Mouse (Mus musculus) midbrain, embryonic 12.5 days (tissue): Measurements from ENCODE around the gene Zfp462. TPM values are rescaled to one million over a fixed set of nuclear protein-coding genes. Genes with fewer than 3 reads are reported as not detected.
"Not testable (repeated sequence)": the region's sequence is repeated elsewhere in the genome, so short reads cannot be mapped to it uniquely, and the experiment has no call there.

Experiments used
- ATAC-seq: fragments of 200-750 bp; cut with Nextera tagmentation; 2 replicates; pipeline ENCODE4 v1.8.0; 2017; ENCODE audit warnings: low read depth, moderate TSS enrichment, moderate library complexity; ENCODE audit not compliant: low FRiP score
- H3K27ac ChIP-seq: fragments of 300-500 bp; sonication (generic); replicated peaks from 2 replicates; pipeline ENCODE4 v1.5.1; 2016; ENCODE audit warnings: mild to moderate bottlenecking
- H3K27me3 ChIP-seq: fragments of 300-500 bp; sonication (generic); 2 replicates; pipeline ENCODE4 v1.6.1; 2016; ENCODE audit warnings: mild to moderate bottlenecking
- H3K36me3 ChIP-seq: fragments of 300-500 bp; sonication (generic); 2 replicates; pipeline ENCODE4 v1.6.1; 2016
- H3K4me1 ChIP-seq: fragments of 300-500 bp; sonication (generic); 2 replicates; pipeline ENCODE4 v1.6.1; 2016
- H3K4me2 ChIP-seq: fragments of 300-500 bp; sonication (generic); replicated peaks from 2 replicates; pipeline ENCODE4 v1.6.1; 2016; ENCODE audit warnings: mild to moderate bottlenecking, moderate library complexity
- H3K4me3 ChIP-seq: fragments of 300-500 bp; sonication (generic); 2 replicates; pipeline ENCODE4 v1.5.1; 2016; ENCODE audit warnings: mild to moderate bottlenecking
- H3K9ac ChIP-seq: fragments of 300-500 bp; sonication (generic); replicated peaks from 2 replicates; pipeline ENCODE4 v1.6.1; 2016; ENCODE audit warnings: mild to moderate bottlenecking, moderate library complexity
- H3K9me3 ChIP-seq: fragments of 300-500 bp; sonication (generic); 2 replicates; pipeline ENCODE4 v1.6.1; 2016; ENCODE audit warnings: mild to moderate bottlenecking
- WGBS: fragments of 180-500 bp; shearing (Covaris S2); methylation state at CpG from one replicate; pipeline ENCODE4 v1.1.7; 2016; 5-methylcytosine and 5-hydroxymethylcytosine counted together
- polyA plus RNA-seq: library from polyadenylated mRNA; unstranded; fragments of >200 nt; fragmentation: Nextera tagmentation; extraction: Ambion mirVana; gene quantifications from 2 replicates; pipeline ENCODE4 v1.2.1, GENCODE M21; 2016

The Zfp462 gene
- polyA plus RNA-seq, 1 experiment from 2014 or later: 20.2 TPM

DNA sequence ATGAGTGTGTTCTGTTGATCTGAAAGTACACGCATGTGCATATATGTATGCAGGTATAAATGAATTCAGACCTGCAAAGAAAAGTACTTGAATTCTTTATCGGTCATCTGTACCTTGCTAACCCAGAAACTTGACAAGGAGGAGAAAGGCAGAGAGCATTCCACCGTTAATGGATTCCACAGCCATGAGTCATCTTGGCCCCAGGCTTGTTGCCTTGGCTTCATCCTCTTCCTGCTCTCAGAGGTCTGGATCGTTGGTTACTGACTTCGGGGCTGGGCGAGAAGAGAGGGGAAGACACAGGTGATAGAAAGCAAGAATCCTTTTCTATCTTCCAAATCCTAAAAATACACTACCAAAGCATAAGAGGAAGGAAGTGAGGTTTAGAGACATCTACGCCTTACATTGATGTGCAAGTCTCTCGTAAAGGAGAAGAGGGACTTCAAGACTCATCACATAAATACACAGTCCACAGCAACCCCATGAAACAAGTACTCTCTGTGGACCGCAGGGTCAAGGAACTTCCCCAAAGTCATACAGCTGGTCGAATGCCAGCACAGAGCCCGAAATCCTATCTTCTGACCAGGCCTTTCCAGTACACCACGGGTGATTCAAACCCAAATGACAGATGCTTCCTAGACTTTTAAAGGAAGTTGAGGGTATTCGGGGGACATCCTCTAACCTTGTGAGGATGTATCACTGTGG, 35.1 kb downstream of the Zfp462 start:
- Histone ChIP-seq H3K36me3 (peaks cover 30% of the 10 kb centered on the region), H3K27me3 (no peaks in the 10 kb centered on the region)
- ATAC-seq: no peak

GRCm38 (mm10) chr4:54984502-54984901, 39.7 kb downstream of the Zfp462 start:
- H3K4me3 ChIP-seq: no peak overlapping the region

More for the DNA sequence above, 35.1 kb downstream of the Zfp462 start:
- 88% methylated on average over 13 of the region's 13 CpGs for WGBS
- H3K9me3 ChIP-seq: no peaks in the 10 kb centered on the region
- H3K9ac ChIP-seq: no peak overlapping the region
- H3K4me2 ChIP-seq: no peak overlapping the region
- peaks cover 9% of the 10 kb centered on the region for H3K4me1 ChIP-seq
- no peak overlapping the region for H3K27ac ChIP-seq
- no peak overlapping the region for H3K4me3 ChIP-seq

DNA sequence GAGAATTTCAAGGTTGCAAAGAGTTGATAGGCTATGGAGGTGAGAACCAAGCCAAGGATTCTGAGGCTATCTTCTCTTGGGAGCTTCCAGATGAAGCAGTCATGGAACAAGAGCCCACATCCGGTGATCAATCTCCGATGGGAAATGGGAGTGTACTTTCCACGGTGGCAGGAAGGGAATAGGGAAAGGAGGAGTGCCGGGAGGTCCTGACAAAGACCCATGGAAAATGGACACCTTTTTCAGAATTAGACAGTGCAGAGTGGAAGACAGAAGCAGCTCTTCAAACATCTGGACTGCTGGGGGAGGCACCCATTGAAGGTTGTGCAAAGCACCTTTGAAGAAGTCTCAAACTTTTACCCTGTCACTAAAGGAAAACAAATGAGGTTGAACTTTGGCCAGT, 41.8 kb downstream of the Zfp462 start:
- Histone ChIP-seq H3K4me2 (no peak overlapping the region), H3K4me1 (0 out of 2 replicates have a peak, but pooled peaks cover 9% of the 10 kb centered on the region), H3K9ac (no peak overlapping the region), H3K9me3 (no peaks in the 10 kb centered on the region), H3K27ac (no peak overlapping the region), H3K27me3 (no peaks in the 10 kb centered on the region), H3K4me3 (no peak overlapping the region), H3K36me3 (peaks cover 36% of the 10 kb centered on the region)
- 96% methylated on average over 4 of the region's 4 CpGs for WGBS
- no peak for ATAC-seq

More at GRCm38 (mm10) chr4:54984502-54984901, 39.7 kb downstream of the Zfp462 start:
- H3K9me3 ChIP-seq: no peaks in the 10 kb centered on the region
- H3K27ac ChIP-seq: no peak overlapping the region
- no peaks in the 10 kb centered on the region for H3K27me3 ChIP-seq
- H3K36me3 ChIP-seq: peaks cover 47% of the 10 kb centered on the region
- no peak overlapping the region for H3K4me2 ChIP-seq
- H3K4me1 ChIP-seq: 0 out of 2 replicates have a peak, but pooled peaks cover 13% of the 10 kb centered on the region
- 94% methylated on average over 2 of the region's 2 CpGs for WGBS
- ATAC-seq: no peak
- H3K9ac ChIP-seq: no peak overlapping the region

- H3K27ac ChIP-seq: no peak overlapping the region
- no peak overlapping the region for H3K9ac ChIP-seq
- H3K36me3 ChIP-seq: peaks cover 38% of the 10 kb centered on the region
- no peaks in the 10 kb centered on the region for H3K9me3 ChIP-seq
- H3K4me2 ChIP-seq: no peak overlapping the region
- no peak for ATAC-seq
- 0 out of 2 replicates have a peak, but pooled peaks cover 9% of the 10 kb centered on the region for H3K4me1 ChIP-seq
- H3K4me3 ChIP-seq: no peak overlapping the region
- WGBS: 50% methylated on average over 3 of the region's 3 CpGs
- H3K27me3 ChIP-seq: no peaks in the 10 kb centered on the region
These were observed 42.4 kb downstream of the Zfp462 start for GRCm38 (mm10) chr4:54987256-54987655.

- Histone ChIP-seq H3K27ac (no peak overlapping the region), H3K9ac (no peak overlapping the region), H3K4me1 (0 out of 2 replicates have a peak, but pooled peaks cover 9% of the 10 kb centered on the region), H3K36me3 (peaks cover 34% of the 10 kb centered on the region), H3K4me3 (no peak overlapping the region), H3K27me3 (no peaks in the 10 kb centered on the region), H3K4me2 (no peak overlapping the region), H3K9me3 (no peaks in the 10 kb centered on the region)
- 92% methylated on average over 1 of the region's 1 CpGs for WGBS
- ATAC-seq: no peak
These were observed 43.1 kb downstream of the Zfp462 start for GRCm38 (mm10) chr4:54987926-54988325.

GRCm38 (mm10) chr4:54991973-54992372, 47.1 kb downstream of the Zfp462 start:
- Histone ChIP-seq H3K4me1 (0 out of 2 replicates have a peak, but pooled peaks cover 8% of the 10 kb centered on the region), H3K4me2 (no peak overlapping the region), H3K9me3 (no peaks in the 10 kb centered on the region), H3K4me3 (no peak overlapping the region), H3K27me3 (no peaks in the 10 kb centered on the region), H3K27ac (no peak overlapping the region), H3K9ac (no peak overlapping the region), H3K36me3 (peaks cover 29% of the 10 kb centered on the region)
- WGBS: 76% methylated on average over 5 of the region's 5 CpGs
- ATAC-seq: no peak

DNA sequence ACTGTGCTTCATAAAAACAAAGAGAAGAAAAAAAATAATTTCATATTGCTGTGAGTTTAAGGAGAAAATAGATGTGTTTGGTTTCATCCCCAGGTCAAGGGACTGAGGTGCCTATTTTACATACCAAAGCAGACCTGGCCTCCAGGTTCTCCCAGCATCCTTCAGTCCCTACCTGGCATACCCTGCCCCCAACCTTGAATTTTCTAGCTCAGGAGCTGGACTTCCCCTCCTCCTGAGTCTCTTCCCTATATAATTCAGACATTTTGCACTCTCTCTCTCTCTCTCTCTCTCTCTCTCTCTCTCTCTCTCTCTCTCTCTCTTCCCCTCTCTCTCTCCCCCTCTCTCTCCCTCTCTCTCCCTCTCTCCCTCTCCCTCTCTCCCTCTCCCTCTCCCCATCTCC, 48.2 kb downstream of the Zfp462 start:
- H3K27ac ChIP-seq, H3K4me3 ChIP-seq, H3K4me2 ChIP-seq, ATAC-seq, H3K27me3 ChIP-seq, H3K9me3 ChIP-seq, H3K4me1 ChIP-seq, H3K9ac ChIP-seq: not testable (repeated sequence)
- H3K36me3 ChIP-seq: peaks cover 28% of the 10 kb centered on the region

DNA sequence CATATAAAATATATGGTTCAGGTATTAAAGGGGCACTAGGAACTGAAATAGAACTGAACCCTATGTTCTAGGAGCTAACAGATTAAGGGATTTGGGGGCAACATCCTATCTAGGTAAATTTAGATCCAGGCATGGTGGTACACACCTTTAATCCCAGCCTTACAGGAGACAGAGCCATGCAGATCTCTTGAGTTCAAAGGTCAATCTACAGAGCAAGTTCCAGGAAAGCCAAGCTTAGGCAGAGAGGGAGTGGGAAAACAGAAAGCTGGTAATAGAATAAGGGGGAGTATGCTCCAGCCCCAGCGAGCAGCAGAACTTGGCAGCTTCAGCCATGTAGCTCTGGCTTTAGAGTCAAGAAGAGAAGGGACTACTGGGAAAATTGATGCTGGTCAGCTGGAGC, 50.4 kb downstream of the Zfp462 start:
- ATAC-seq: no peak
- Histone ChIP-seq H3K4me3 (no peak overlapping the region), H3K36me3 (peaks cover 28% of the 10 kb centered on the region), H3K27ac (no peak overlapping the region), H3K9ac (no peak overlapping the region), H3K9me3 (no peaks in the 10 kb centered on the region), H3K4me2 (no peak overlapping the region), H3K4me1 (no peaks in the 10 kb centered on the region; the same call in 1 of the 2 replicates), H3K27me3 (no peaks in the 10 kb centered on the region)
- WGBS: 85% methylated on average over 1 of the region's 1 CpGs

DNA sequence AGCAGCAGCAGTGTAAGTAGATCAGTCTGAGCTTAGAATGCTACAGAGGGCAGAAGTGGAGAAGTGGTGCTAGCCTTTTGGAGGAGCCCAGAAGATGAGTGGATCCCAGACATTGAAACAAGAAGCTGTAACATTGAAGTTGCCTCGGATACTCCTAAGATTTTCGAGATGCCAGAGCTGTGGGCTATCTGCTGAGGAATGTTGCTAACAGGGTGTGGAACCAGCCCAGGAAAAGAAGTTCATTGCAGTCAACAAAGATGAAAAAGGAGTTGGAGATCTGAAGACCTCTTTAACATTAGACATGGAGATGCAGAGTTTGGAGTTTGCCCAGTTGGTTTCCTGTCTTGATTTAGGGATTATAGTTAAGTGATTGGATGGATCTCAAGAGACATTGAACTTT, 51.2 kb downstream of the Zfp462 start:
- Histone ChIP-seq H3K4me2 (no peak overlapping the region), H3K4me3 (no peak overlapping the region), H3K9me3 (no peaks in the 10 kb centered on the region), H3K9ac (no peak overlapping the region), H3K36me3 (peaks cover 28% of the 10 kb centered on the region), H3K27me3 (no peaks in the 10 kb centered on the region), H3K27ac (no peak overlapping the region), H3K4me1 (peaks cover 5% of the 10 kb centered on the region; the same call in 1 of the 2 replicates)
- 90% methylated on average over 2 of the region's 2 CpGs for WGBS
- ATAC-seq: no peak

- H3K4me2 ChIP-seq: no peak overlapping the region
- no peak overlapping the region for H3K27ac ChIP-seq
- peaks cover 17% of the 10 kb centered on the region for H3K4me1 ChIP-seq
- 84% methylated on average over 9 of the region's 9 CpGs for WGBS
- H3K4me3 ChIP-seq: no peak overlapping the region
- ATAC-seq: no peak
- H3K9ac ChIP-seq: no peak overlapping the region
- no peaks in the 10 kb centered on the region for H3K9me3 ChIP-seq
- no peaks in the 10 kb centered on the region for H3K27me3 ChIP-seq
- H3K36me3 ChIP-seq: peaks cover 32% of the 10 kb centered on the region
These were observed 53.4 kb downstream of the Zfp462 start for GRCm38 (mm10) chr4:54998146-54998841.

DNA sequence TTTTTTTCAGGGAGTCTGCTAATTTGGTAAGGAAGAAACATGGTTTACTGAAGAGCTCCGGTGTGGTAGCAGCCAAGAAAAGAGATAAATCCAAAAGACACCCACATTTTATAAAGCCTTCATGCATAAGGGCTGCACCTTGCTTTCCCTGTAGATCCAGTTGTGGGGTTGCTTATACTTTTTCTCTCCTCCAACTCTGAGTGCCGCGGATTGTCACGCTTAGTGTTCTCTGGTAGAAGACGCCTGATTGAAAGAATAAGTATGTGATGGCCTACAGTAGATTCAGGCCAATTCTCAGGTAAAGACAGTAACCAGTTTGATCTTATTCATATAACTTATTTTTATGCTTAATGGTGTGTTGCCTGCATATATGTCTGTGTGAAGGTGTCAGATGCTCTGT, 54.7 kb downstream of the Zfp462 start:
- Histone ChIP-seq H3K9me3 (no peaks in the 10 kb centered on the region), H3K27ac (no peak overlapping the region), H3K4me2 (no peak overlapping the region), H3K4me3 (no peak overlapping the region), H3K27me3 (no peaks in the 10 kb centered on the region), H3K4me1 (peaks cover 29% of the 10 kb centered on the region), H3K9ac (no peak overlapping the region), H3K36me3 (peaks cover 36% of the 10 kb centered on the region)
- 94% methylated on average over 5 of the region's 5 CpGs for WGBS
- no peak for ATAC-seq

GRCm38 (mm10) chr4:55001386-55001785, 56.5 kb downstream of the Zfp462 start:
- ATAC-seq: no peak
- 87% methylated on average over 3 of the region's 3 CpGs for WGBS
- peaks cover 19% of the 10 kb centered on the region for H3K36me3 ChIP-seq

More at GRCm38 (mm10) chr4:55001386-55001785, 56.5 kb downstream of the Zfp462 start:
- Histone ChIP-seq H3K9me3 (no peaks in the 10 kb centered on the region), H3K4me3 (no peak overlapping the region), H3K4me2 (no peak overlapping the region), H3K27me3 (no peaks in the 10 kb centered on the region), H3K27ac (peak overlapping the region; percentile 39), H3K4me1 (peaks cover 48% of the 10 kb centered on the region), H3K9ac (no peak overlapping the region)
